Mouse (Mus musculus) cortical plate, adult 2 months (tissue): ENCODE data around the gene Cd59a.

Experiments
- CTCF ChIP-seq: fragments of 200-500 bp; IDR thresholded peaks from 2 replicates; pipeline ENCODE4 v1.5.1; 2011; ENCODE audit warnings: mild to moderate bottlenecking, control low read depth, low read length; ENCODE audit not compliant: insufficient read depth; ENCODE audit errors: extremely low read depth
- POLR2A ChIP-seq: fragments of 200-500 bp; IDR thresholded peaks from 2 replicates; pipeline ENCODE4 v1.6.1; 2011; ENCODE audit warnings: mild to moderate bottlenecking, low read length, control low read depth; ENCODE audit not compliant: insufficient read depth; ENCODE audit errors: extremely low read depth

DNA sequence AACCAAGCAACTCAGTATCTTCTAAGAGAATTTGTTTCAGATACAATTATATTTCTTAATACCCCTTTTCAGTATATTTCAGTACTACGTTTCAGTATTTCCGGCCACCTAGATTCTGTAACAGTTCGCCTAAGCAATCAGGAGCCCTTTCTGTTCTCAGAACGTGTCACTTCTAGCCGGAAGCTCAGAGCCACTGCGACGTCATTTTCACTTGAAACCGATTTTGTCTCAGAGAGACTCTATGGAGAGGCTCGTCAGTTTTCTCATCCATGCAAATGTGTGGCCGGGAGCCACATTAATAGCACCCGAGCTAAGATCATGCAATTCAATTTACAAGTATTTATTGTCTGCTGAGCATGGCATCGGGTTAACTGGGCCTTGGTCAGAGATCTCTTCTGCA, 48.4 kb downstream of the Cd59a start:
- no peak for TF ChIP-seq POLR2A
- no peak for TF ChIP-seq CTCF
